Mouse (Mus musculus) heart, adult 2 months (tissue): ENCODE measurements around the gene Mink1. TPM values are rescaled to one million over a fixed set of nuclear protein-coding genes. Genes with fewer than 3 reads are reported as not detected.

Source experiments
- DNase-seq, 2 experiments: peaks; one replicate each; pipeline ENCODE4 v3.0.0; 2021
- H3K27ac ChIP-seq: fragments of 200-600 bp; 2 replicates; pipeline ENCODE4 v1.8.1; 2022
- H3K27me3 ChIP-seq: fragments of 200-500 bp; 2 replicates; pipeline ENCODE4 v1.6.1; 2012; ENCODE audit warnings: mild to moderate bottlenecking, low read length, inconsistent platforms, mixed read lengths; ENCODE audit not compliant: control insufficient read depth, insufficient read depth
- H3K36me3 ChIP-seq: fragments of 200-500 bp; 2 replicates; pipeline ENCODE4 v1.6.1; 2012; ENCODE audit warnings: low read length, inconsistent platforms; ENCODE audit not compliant: control insufficient read depth, insufficient read depth
- H3K4me1 ChIP-seq: fragments of 200-500 bp; 2 replicates; pipeline ENCODE4 v1.6.1; 2011; ENCODE audit warnings: low read length; ENCODE audit not compliant: control insufficient read depth, insufficient read depth
- H3K4me3 ChIP-seq: fragments of 200-600 bp; 2 replicates; pipeline ENCODE4 v1.8.1; 2022
- H3K79me2 ChIP-seq: fragments of 200-500 bp; replicated peaks from 2 replicates; pipeline ENCODE4 v1.6.1; 2012; ENCODE audit warnings: mild to moderate bottlenecking, inconsistent platforms, low read length, moderate library complexity, mixed read lengths; ENCODE audit not compliant: control insufficient read depth, insufficient read depth
- H3K9ac ChIP-seq: fragments of 200-500 bp; 2 replicates; pipeline ENCODE4 v1.6.1; 2012; ENCODE audit warnings: low read depth, mild to moderate bottlenecking, control low read depth, inconsistent platforms, low read length, mixed read lengths
- CTCF ChIP-seq: fragments of 200-600 bp; IDR thresholded peaks from 2 replicates; pipeline ENCODE4 v1.8.1; 2022; ENCODE audit warnings: antibody characterized with exemption, mild to moderate bottlenecking, moderate library complexity
- EP300 ChIP-seq: fragments of 200-500 bp; IDR thresholded peaks from 2 replicates; pipeline ENCODE4 v1.6.1; 2011; ENCODE audit warnings: low read depth, low read length, control low read depth; ENCODE audit not compliant: insufficient read depth
- POLR2A ChIP-seq: fragments of 200-500 bp; IDR thresholded peaks from 2 replicates; pipeline ENCODE4 v1.6.1; 2011; ENCODE audit warnings: mild to moderate bottlenecking, low read depth, low read length, control low read depth; ENCODE audit not compliant: insufficient read depth
- WGBS: fragments of 180-500 bp; shearing (Covaris S2); methylation state at CpG from one replicate; pipeline ENCODE4 v1.1.7; 2018; 5-methylcytosine and 5-hydroxymethylcytosine counted together
- intact Hi-C: fragments of 180-260 bp; cut with DNase I; formaldehyde crosslinking; loops from one replicate; pipeline ENCODE4 v1.15.1; 2025
- polyA plus RNA-seq: library from polyadenylated mRNA; depleted of rRNA; stranded (reverse); fragments of >200 nt; gene quantifications from 2 replicates; pipeline ENCODE4 v1.2.3, GENCODE M21; 2012
- total RNA-seq, 2 experiments: library from RNA; stranded (reverse); gene quantifications; 2 replicates each; pipeline ENCODE4 v1.2.3; 2021

Gene Mink1
- total and polyA plus RNA-seq, 3 experiments = 40.8 to 46.8 (median 41.3) TPM

- 0 out of 2 replicates have a peak, but pooled peaks cover 2% of the 10 kb centered on the region for H3K4me1 ChIP-seq
- H3K4me3 ChIP-seq = no peak overlapping the region
- DNase-seq = no peak
- H3K36me3 ChIP-seq = no peaks in the 10 kb centered on the region
- intact Hi-C loops = no loop called here
- 78% methylated on average over 4 of the region's 4 CpGs for WGBS
- no peaks in the 10 kb centered on the region for H3K27me3 ChIP-seq
- no peak overlapping the region for H3K9ac ChIP-seq
- no peak overlapping the region for H3K27ac ChIP-seq
- no peak for TF ChIP-seq CTCF
- TF ChIP-seq POLR2A = no peak
- no peak for TF ChIP-seq EP300
- H3K79me2 ChIP-seq = no peaks in the 10 kb centered on the region
These were observed 72.9 kb downstream of the Mink1 start for GRCm38 (mm10) chr11:70635601-70636000.

- no peaks in the 10 kb centered on the region for H3K36me3 ChIP-seq
- intact Hi-C loops = no loop called here
- H3K79me2 ChIP-seq = no peaks in the 10 kb centered on the region
- H3K4me3 ChIP-seq = no peak overlapping the region
- no peak overlapping the region for H3K9ac ChIP-seq
- WGBS = 95% methylated on average over 1 of the region's 1 CpGs
- peaks cover 2% of the 10 kb centered on the region; the same call in 1 of the 2 replicates for H3K4me1 ChIP-seq
- DNase-seq = no peak
- no peak overlapping the region for H3K27ac ChIP-seq
- no peaks in the 10 kb centered on the region for H3K27me3 ChIP-seq
- TF ChIP-seq CTCF (no peak), POLR2A (no peak), EP300 (no peak)
These were observed 75.1 kb downstream of the Mink1 start for GRCm38 (mm10) chr11:70637764-70638163.

- no peak overlapping the region for H3K27ac ChIP-seq
These were observed 75.6 kb downstream of the Mink1 start for GRCm38 (mm10) chr11:70638293-70638692.

GRCm38 (mm10) chr11:70638714-70639278 is 76.1 kb downstream of the Mink1 start, which contains the start of gene Gp1ba:
Gp1ba (plus strand) TSS chr11:70639122.
- Histone ChIP-seq H3K27ac (no peak within 1 kb of the TSS), H3K4me1 (peaks cover 2% of the 10 kb centered on the region; the same call in 1 of the 2 replicates), H3K79me2 (no peaks in the 10 kb centered on the region), H3K4me3 (no peak within 1 kb of the TSS), H3K36me3 (no peaks in the 10 kb centered on the region), H3K9ac (no peak within 1 kb of the TSS), H3K27me3 (no peaks in the 10 kb centered on the region)
- intact Hi-C loops = no loop called here
- TF ChIP-seq CTCF (no peak), POLR2A (no peak), EP300 (no peak)
- 6% methylated on average over 5 of the region's 5 CpGs for WGBS
- DNase-seq = no peak

More at GRCm38 (mm10) chr11:70638293-70638692, 75.6 kb downstream of the Mink1 start:
- peaks cover 2% of the 10 kb centered on the region; the same call in 1 of the 2 replicates for H3K4me1 ChIP-seq
- TF ChIP-seq CTCF (no peak), POLR2A (no peak)
- no peaks in the 10 kb centered on the region for H3K79me2 ChIP-seq
- DNase-seq = no peak
- H3K36me3 ChIP-seq = no peaks in the 10 kb centered on the region
- no peak overlapping the region for H3K9ac ChIP-seq
- intact Hi-C loops = no loop called here
- H3K4me3 ChIP-seq = no peak overlapping the region
- 74% methylated on average over 1 of the region's 1 CpGs for WGBS
- H3K27me3 ChIP-seq = no peaks in the 10 kb centered on the region

GRCm38 (mm10) chr11:70639976-70640375 is 77.3 kb downstream of the Mink1 start:
- H3K27me3 ChIP-seq = no peaks in the 10 kb centered on the region
- H3K79me2 ChIP-seq = no peaks in the 10 kb centered on the region
- no peak overlapping the region for H3K4me3 ChIP-seq
- H3K4me1 ChIP-seq = peaks cover 2% of the 10 kb centered on the region; the same call in 1 of the 2 replicates
- intact Hi-C loops = no loop called here
- H3K9ac ChIP-seq = no peak overlapping the region
- 0 out of 2 replicates have a peak, but pooled peaks cover 3% of the 10 kb centered on the region for H3K36me3 ChIP-seq
- DNase-seq = no peak
- H3K27ac ChIP-seq = no peak overlapping the region
- WGBS = 56% methylated on average over 8 of the region's 8 CpGs
- no peak for TF ChIP-seq POLR2A
- TF ChIP-seq EP300 = no peak
- no peak for TF ChIP-seq CTCF

- no peaks in the 10 kb centered on the region for H3K27me3 ChIP-seq
- intact Hi-C loops = no loop called here
- H3K27ac ChIP-seq = no peak overlapping the region
- 57% methylated on average over 7 of the region's 7 CpGs for WGBS
- no peak overlapping the region for H3K9ac ChIP-seq
- H3K36me3 ChIP-seq = 0 out of 2 replicates have a peak, but pooled peaks cover 3% of the 10 kb centered on the region
- H3K79me2 ChIP-seq = no peaks in the 10 kb centered on the region
- H3K4me1 ChIP-seq = peaks cover 11% of the 10 kb centered on the region
- H3K4me3 ChIP-seq = no peak overlapping the region
- no peak for TF ChIP-seq CTCF
- TF ChIP-seq POLR2A = no peak
- TF ChIP-seq EP300 = no peak
- no peak for DNase-seq
These were observed 78.6 kb downstream of the Mink1 start for GRCm38 (mm10) chr11:70641241-70641640.
